Mouse (Mus musculus): Measurements from ENCODE around the gene Pabpc4. TPM values are rescaled to one million over a fixed set of nuclear protein-coding genes. Genes with fewer than 3 reads are reported as not detected.
A peak's percentile ranks its signal among the peaks of the same experiment; 100 is the strongest.

The Pabpc4 gene
- polyA plus RNA-seq, 1 experiment from 2014 or later: 32.2 TPM

DNA sequence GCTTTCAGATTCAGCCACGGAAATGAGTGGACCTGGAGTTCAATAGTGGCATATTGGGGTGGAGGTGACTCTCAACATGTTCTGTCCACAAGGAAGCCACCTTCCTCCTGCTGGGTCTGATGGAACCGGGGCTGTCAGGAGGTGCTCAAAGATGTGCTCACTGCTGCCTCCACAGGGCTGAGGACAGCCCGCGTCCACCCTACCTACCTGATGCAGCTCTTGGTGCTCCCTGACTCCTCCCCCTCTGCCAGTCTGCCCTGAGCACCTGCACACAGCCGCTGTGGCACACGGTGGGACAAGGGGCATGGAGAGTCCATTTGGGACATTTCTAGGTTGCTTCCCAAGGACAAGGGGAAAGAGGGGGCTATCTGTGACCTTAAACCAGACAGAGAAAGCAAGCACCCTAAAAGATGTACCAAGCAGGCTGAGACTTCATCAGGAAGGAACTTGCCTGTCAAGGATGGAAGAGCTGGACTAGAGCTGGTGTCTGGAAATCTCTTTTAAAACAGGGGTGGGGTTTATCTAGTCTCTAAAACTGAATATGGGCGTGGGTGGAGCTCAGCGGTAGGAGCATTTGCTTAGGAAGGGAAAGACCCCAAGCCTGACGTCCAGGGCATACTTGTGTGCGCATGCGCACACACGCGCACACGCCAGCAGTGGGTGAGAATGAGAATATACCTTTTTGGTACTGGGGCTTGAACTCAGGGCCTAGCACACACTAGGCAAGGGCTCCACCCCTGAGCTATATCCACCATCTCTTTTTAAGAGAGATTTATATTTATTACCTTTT is 73.8 kb downstream of the Pabpc4 start:
- H3K9ac ChIP-seq: no peak overlapping the region
- no peaks in the 10 kb centered on the region for H3K36me3 ChIP-seq
- peaks cover 9% of the 10 kb centered on the region for H3K27me3 ChIP-seq
- WGBS: 70% methylated on average over 14 of the region's 14 CpGs
- H3K9me3 ChIP-seq: no peaks in the 10 kb centered on the region
- H3K4me3 ChIP-seq: no peak overlapping the region
- no peak for ATAC-seq (ENCODE audit: low FRiP score, low read depth)
- H3K4me2 ChIP-seq: no peak overlapping the region
- no peaks in the 10 kb centered on the region for H3K4me1 ChIP-seq (replicated peaks)
- H3K27ac ChIP-seq (replicated peaks): no peak overlapping the region

DNA sequence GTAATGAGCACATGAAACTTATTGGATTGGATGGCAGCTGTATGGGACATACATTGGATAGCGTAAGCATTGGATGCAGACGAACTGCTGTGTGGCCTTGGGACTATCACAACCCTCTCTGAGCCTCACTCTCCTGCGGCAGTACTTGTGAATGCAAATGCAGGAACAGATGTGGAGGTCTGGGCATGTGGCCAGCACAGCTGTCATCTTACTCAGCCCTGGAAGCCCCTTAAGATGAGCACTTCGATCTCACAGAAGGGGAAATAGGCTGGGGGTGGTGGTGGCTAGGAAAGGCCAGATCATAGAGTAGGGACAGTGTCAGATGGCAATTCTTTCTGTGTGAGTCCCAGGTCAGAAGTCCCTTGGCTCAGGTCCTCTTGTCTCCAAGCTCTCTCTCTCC is 75.5 kb downstream of the Pabpc4 start:
- H3K36me3 ChIP-seq: no peaks in the 10 kb centered on the region
- H3K4me3 ChIP-seq: no peak overlapping the region
- no peak overlapping the region for H3K4me2 ChIP-seq
- no peak for ATAC-seq (ENCODE audit: low FRiP score, low read depth)
- H3K27me3 ChIP-seq: peaks cover 25% of the 10 kb centered on the region
- H3K9ac ChIP-seq: no peak overlapping the region
- H3K9me3 ChIP-seq: no peaks in the 10 kb centered on the region
- no peak overlapping the region for H3K27ac ChIP-seq (replicated peaks)
- 83% methylated on average over 4 of the region's 4 CpGs for WGBS
- H3K4me1 ChIP-seq (replicated peaks): peaks cover 7% of the 10 kb centered on the region

DNA sequence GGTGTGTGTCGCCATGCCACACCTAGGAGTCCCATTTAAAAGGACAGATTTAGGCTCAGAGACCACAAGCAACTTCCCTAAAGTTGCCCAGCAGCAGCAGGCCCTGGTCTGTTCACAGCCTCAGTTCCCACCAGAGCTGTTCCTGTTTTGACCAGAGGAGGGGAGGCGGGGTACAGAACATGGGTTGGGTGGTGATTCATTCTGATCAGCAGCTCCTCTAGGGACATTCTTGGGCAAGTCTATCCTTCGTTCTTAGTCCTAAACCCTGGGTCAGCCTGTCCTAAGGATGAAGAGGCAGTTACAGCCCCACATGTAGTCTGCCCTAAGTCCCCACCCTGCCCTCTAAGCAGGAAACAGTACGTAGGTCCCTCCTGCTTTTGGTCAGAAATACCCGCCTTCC is 78.1 kb downstream of the Pabpc4 start:
- Histone ChIP-seq H3K27me3 (peaks cover 45% of the 10 kb centered on the region), H3K27ac (replicated peaks) (no peak overlapping the region)
- 71% methylated on average over 5 of the region's 5 CpGs for WGBS

DNA sequence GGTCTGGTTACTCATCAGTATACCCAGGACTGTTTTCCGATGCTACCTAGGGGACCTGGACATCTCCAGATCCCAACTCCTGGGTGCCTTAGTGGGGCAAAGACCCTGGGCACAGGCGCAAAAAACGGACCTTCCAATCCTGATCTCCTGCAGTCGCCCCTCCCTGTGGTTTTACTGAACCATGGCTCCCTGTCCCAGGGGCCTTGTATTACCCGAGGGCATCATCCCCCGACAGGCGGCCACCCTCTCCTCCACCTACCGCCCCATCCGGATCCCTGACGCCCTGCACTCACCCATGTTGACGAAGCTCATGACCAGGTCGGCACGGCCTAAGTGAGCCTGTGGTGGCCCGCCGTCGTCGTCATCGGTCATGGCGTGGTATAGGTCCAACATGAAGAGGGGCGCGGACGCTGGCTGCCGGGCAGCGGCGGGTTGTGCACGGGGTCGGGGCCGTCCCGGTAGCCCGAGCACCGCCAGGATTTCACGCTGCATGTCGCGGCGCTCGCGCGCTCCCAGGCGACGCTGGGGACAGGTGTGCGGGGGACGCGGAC is 80.0 kb downstream of the Pabpc4 start:
- H3K9ac ChIP-seq: no peak overlapping the region
- peak overlapping the region; percentile 42 for H3K4me3 ChIP-seq
- H3K4me2 ChIP-seq: peak overlapping the region; percentile 65
- H3K36me3 ChIP-seq: no peaks in the 10 kb centered on the region
- peak; percentile 37; the same call in 1 of the 2 replicates for ATAC-seq (ENCODE audit: low FRiP score, low read depth)
- H3K4me1 ChIP-seq (replicated peaks): peaks cover 15% of the 10 kb centered on the region
- H3K27ac ChIP-seq (replicated peaks): no peak overlapping the region
- WGBS: 3% methylated on average over 43 of the region's 43 CpGs
- H3K9me3 ChIP-seq: no peaks in the 10 kb centered on the region
- peaks cover 45% of the 10 kb centered on the region for H3K27me3 ChIP-seq

More for the DNA sequence above, 78.1 kb downstream of the Pabpc4 start:
- Histone ChIP-seq H3K4me2 (no peak overlapping the region), H3K9ac (no peak overlapping the region), H3K9me3 (no peaks in the 10 kb centered on the region), H3K4me1 (replicated peaks) (peaks cover 15% of the 10 kb centered on the region), H3K36me3 (no peaks in the 10 kb centered on the region), H3K4me3 (no peak overlapping the region)
- no peak for ATAC-seq (ENCODE audit: low FRiP score, low read depth)

- peaks cover 15% of the 10 kb centered on the region for H3K4me1 ChIP-seq (replicated peaks)
- H3K36me3 ChIP-seq: 0 out of 2 replicates have a peak, but pooled peaks cover 5% of the 10 kb centered on the region
- peak within 1 kb of the TSS; percentile 42 for H3K4me3 ChIP-seq
- peak; percentile 86 for ATAC-seq (ENCODE audit: low FRiP score, low read depth)
- no peak within 1 kb of the TSS for H3K27ac ChIP-seq (replicated peaks)
- H3K27me3 ChIP-seq: peaks cover 45% of the 10 kb centered on the region
- H3K4me2 ChIP-seq: peak within 1 kb of the TSS; percentile 65
- H3K9ac ChIP-seq: 0 out of 2 replicates have a peak within 1 kb of the TSS, but pooled peaks have one; percentile 6
- no peaks in the 10 kb centered on the region for H3K9me3 ChIP-seq
- WGBS: 1% methylated on average over 58 of the region's 65 CpGs
These were observed 80.7 kb downstream of the Pabpc4 start, which contains the start of gene Bmp8a for GRCm38 (mm10) chr4:123342642-123343470. Bmp8a (minus strand) TSS chr4:123343252.

GRCm38 (mm10) chr4:123343471-123343789 is 81.3 kb downstream of the Pabpc4 start:
- Histone ChIP-seq H3K36me3 (peaks cover 11% of the 10 kb centered on the region), H3K4me1 (replicated peaks) (peaks cover 15% of the 10 kb centered on the region), H3K27ac (replicated peaks) (no peak overlapping the region), H3K9ac (no peak overlapping the region), H3K4me2 (peak overlapping the region; percentile 65), H3K9me3 (no peaks in the 10 kb centered on the region), H3K4me3 (peak overlapping the region; percentile 42), H3K27me3 (peaks cover 45% of the 10 kb centered on the region)
- 10% methylated on average over 6 of the region's 6 CpGs for WGBS
- ATAC-seq (ENCODE audit: low FRiP score, low read depth): no peak

Other genes with a start within 250 kb of the Pabpc4 start
- 21.6 and 21.7 TPM in 2 replicates for gene Trit1, start 245.8 kb upstream of the Pabpc4 start, polyA plus RNA-seq (2015; fragmentation: Nextera tagmentation; extraction: Ambion mirVana)
- 0.34 and 0.71 TPM in 2 replicates for gene Bmp8b, start 157.2 kb upstream of the Pabpc4 start, polyA plus RNA-seq (2015; fragmentation: Nextera tagmentation; extraction: Ambion mirVana)
- gene Oxct2b, start 146.1 kb upstream of the Pabpc4 start, polyA plus RNA-seq (2015; fragmentation: Nextera tagmentation; extraction: Ambion mirVana): 0.37 and 0.64 TPM in 2 replicates
- 57.2 TPM in 2 replicates for gene Ppie, start 122.4 kb upstream of the Pabpc4 start, polyA plus RNA-seq (2015; fragmentation: Nextera tagmentation; extraction: Ambion mirVana)
- gene Hpcal4, start 79.1 kb upstream of the Pabpc4 start, polyA plus RNA-seq (2015; fragmentation: Nextera tagmentation; extraction: Ambion mirVana): 40.1 and 44.3 TPM in 2 replicates
- 0.16 and 0.30 TPM in 2 replicates for gene Nt5c1a, start 60.8 kb upstream of the Pabpc4 start, polyA plus RNA-seq (2015; fragmentation: Nextera tagmentation; extraction: Ambion mirVana)
- 6.4 and 6.5 TPM in 2 replicates for gene Heyl, start 28.8 kb upstream of the Pabpc4 start, polyA plus RNA-seq (2015; fragmentation: Nextera tagmentation; extraction: Ambion mirVana)
- not detected in 2 replicates for gene Oxct2a, start 61.3 kb downstream of the Pabpc4 start, polyA plus RNA-seq (2015; fragmentation: Nextera tagmentation; extraction: Ambion mirVana)
- 0.21 and 0.23 TPM in 2 replicates for gene Bmp8a, start 80.9 kb downstream of the Pabpc4 start, polyA plus RNA-seq (2015; fragmentation: Nextera tagmentation; extraction: Ambion mirVana)